Mouse (Mus musculus) cerebellum, postnatal 14 days (tissue): Measurements from ENCODE around the gene Arhgap18.
A peak's percentile ranks its signal among the peaks of the same experiment; 100 is the strongest.
"Not testable (repeated sequence)": the region's sequence is repeated elsewhere in the genome, so short reads cannot be mapped to it uniquely, and the experiment has no call there.

Experiments used
- DNase-seq, 2 experiments: peaks; one replicate each; pipeline ENCODE4 v3.0.0; 2021; ENCODE audit warnings: mixed read lengths in 2 of 2

Arhgap18 gene

GRCm38 (mm10) chr10:26912112-26912797 lies 159.0 kb downstream of the Arhgap18 start:
- DNase-seq, result no peak

GRCm38 (mm10) chr10:26912807-26913206 lies 159.6 kb downstream of the Arhgap18 start:
- no peak for DNase-seq

DNA sequence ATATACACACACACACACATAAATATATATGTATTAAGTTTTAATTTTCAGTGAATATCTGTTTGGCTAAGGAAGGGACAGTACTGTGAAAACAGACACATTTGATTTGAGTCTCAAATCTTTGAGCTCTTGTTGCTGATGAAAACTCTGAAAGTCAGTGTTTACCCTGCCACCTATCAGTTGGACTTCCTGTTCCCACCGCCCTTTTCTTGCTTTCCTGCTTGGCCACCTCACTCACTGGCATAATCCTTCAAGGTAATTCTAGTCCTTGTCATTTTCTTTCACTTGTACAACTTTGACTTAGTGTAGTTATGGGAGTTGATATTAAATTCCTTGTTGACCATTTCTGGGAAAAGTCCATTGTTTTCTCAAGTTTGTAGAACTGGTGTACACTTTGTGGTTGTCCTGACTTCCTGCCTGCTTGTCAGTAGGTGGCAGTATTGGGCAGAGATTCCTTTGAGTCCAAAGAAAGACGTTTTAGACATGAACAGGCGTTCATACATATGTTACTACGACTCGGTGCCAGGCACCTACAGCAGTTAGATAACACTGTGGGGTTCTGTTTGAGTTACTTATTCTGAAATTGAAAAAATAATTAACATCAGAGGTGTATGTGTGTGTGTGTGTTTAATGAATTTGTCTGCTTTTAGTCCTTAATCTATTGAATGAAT lies 166.2 kb downstream of the Arhgap18 start:
- peak; percentile 61 to 69 for DNase-seq

GRCm38 (mm10) chr10:26920383-26920979 lies 167.3 kb downstream of the Arhgap18 start:
- DNase-seq, result no peak

DNA sequence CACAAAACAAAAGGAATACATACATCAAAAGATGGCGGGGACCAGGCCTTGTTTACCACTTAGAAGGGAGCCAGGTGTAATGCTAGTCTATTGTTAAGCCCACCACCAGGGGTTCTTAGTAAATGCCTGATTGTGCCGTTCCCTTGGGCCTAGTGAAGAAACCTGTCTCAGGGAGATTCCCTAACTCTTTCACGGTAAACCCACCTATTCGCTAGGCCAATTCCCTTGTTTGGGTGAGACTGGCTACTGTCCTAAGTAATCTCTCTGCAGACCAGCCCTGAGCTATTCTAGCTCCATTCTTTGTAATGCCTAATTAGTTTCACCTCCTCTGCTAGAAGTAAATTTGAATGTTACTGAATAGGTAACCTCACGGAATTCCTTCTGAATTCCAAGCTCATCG lies 182.8 kb downstream of the Arhgap18 start:
- DNase-seq, result not testable (repeated sequence)

DNA sequence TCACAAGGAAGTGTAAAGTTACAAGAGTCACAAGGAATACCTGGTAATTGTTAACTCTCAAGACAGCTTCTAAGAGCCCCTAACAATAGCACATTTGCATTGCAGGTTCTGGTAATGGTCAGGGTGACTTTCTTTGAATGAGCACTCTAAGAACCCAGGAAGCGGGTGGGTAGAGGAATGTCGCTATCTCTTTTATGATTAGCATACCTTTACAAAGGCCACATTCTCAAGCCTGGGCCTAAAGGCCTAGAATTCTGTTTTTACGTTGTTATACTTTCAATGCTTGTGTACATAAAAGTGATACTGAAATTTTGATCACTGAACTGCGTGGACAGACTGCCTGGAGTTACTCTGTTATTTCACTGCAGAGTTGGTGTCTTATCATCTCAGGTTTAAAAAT lies 185.2 kb downstream of the Arhgap18 start:
- DNase-seq, result not testable (repeated sequence)

GRCm38 (mm10) chr10:26939549-26939948 lies 186.3 kb downstream of the Arhgap18 start:
- DNase-seq, result no peak

DNA sequence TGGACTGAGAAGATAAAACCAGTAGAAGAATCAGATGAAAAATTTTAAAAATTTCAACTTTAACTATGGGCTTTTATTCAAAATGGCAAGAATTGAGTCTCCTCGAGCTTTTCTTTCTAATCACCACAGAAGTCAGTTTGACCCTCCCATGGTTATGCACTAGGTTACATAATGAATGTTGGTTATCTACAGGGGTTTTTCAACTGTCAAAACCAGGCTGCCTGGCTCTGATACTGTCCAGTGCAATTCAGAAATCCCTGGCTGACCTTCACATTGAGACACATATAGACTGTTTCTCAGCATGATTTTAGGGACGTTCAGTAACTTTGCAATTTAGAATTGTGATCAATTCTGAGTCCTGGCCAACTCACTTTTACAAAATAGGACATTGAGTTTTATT lies 195.1 kb downstream of the Arhgap18 start:
- no peak for DNase-seq

DNA sequence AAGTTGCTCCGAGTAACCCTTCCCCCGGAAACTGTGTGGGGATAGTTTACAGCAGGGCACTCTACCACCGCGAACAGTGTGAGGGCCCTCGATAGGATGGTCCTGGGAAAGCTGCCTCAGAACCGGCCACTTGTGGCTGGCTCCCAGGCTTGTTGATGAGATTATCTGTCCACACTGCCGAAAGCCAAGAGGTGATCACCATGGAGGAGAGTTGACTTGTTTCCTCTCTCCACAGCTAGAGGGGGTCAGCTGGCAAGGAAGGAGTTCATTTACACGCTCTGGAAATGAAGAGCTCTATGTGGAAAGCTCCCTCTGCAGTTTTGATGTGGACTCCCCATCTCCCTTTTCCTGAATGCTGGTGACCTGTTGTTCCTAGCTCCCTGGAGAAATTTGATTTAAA lies 196.4 kb downstream of the Arhgap18 start:
- DNase-seq, result no peak

GRCm38 (mm10) chr10:26950448-26950847 lies 197.2 kb downstream of the Arhgap18 start:
- no peak for DNase-seq

DNA sequence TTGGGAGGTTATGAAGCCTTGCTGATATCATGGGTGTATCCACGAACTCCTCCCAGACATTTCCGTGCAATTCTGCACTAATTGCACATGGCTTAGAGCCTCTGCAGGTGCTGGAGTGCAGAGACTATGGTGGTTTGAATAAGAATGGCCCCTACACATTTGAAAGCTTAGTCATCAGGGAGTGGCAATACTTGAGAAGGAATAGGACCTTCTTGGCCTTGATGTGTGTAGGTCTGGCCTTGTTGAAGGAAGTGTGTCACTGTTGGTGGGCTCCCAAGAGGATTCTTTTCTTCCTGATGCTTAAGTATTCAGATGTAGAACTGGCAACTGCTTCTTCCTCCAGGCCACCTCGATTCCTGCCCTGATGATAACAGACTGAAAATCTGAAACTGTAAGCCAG lies 205.3 kb downstream of the Arhgap18 start:
- no peak for DNase-seq
